Mouse (Mus musculus) kidney, adult 2 months (tissue): ENCODE measurements around the gene 5730596B20Rik.

Source experiments
- CTCF ChIP-seq: fragments of 200-500 bp; conservative IDR thresholded peaks from 2 replicates; pipeline ENCODE4 v1.5.1; 2011; ENCODE audit warnings: low read depth, mild to moderate bottlenecking, control low read depth, low read length, moderate library complexity, mixed read lengths; ENCODE audit not compliant: insufficient read depth, insufficient read length
- POLR2A ChIP-seq: fragments of 200-500 bp; IDR thresholded peaks from one replicate; pipeline ENCODE4 v1.6.1; 2011; ENCODE audit warnings: low read depth, low read length, control low read depth

DNA sequence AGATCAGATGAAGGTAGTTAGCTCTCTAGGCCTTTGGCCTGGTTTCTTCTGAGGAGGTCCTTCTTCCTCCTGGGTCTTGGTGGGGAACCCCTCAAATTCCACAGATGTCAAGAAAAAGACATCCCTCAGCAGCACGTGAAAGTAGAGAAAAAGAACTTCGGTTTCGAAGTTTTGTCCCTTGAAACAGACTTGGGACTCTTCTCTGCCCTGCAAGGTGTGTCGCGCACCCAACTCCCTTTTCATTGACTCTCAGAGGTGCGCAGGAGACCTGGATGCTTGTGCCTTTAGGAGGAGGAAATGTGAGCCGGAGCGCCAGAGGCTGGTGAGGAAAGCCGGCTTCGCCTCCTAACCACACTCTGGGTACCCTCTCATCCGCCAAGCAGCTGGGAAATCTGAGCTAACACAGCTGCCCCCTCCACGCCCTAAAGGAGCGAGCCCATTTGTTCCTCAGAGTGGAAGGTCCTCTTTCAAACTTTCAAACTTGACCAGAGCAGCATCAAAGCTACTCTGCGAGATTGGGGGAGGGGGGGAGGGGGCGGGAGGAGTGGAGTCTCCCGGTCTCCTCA lies 26.8 kb upstream of the 5730596B20Rik start:
- TF ChIP-seq CTCF (no peak), POLR2A (no peak)
